Mouse (Mus musculus) cerebellum, postnatal 10 days (tissue): ENCODE measurements around the gene Snx27.
A peak's percentile ranks its signal among the peaks of the same experiment; 100 is the strongest.

Experiments
- DNase-seq, 2 experiments: peaks; one replicate each; pipeline ENCODE4 v3.0.0; 2021; ENCODE audit warnings: mixed read lengths in 2 of 2

The Snx27 gene

GRCm38 (mm10) chr3:94476301-94477035 is 106.0 kb downstream of the Snx27 start:
- DNase-seq: peak in 1 of 2 experiments; percentile 29

GRCm38 (mm10) chr3:94473567-94474232 is 108.8 kb downstream of the Snx27 start:
- peak; percentile 67 to 69 for DNase-seq

GRCm38 (mm10) chr3:94473115-94473505 is 109.4 kb downstream of the Snx27 start:
- DNase-seq: peak in 1 of 2 experiments; percentile 23

GRCm38 (mm10) chr3:94472447-94473114 is 109.9 kb downstream of the Snx27 start:
- DNase-seq: peak; percentile 49 to 67

- no peak for DNase-seq
Measured at GRCm38 (mm10) chr3:94468931-94469330, 113.6 kb downstream of the Snx27 start.

- DNase-seq: peak in 1 of 2 experiments; percentile 26
Measured at GRCm38 (mm10) chr3:94465632-94466430, 116.7 kb downstream of the Snx27 start.

- peak in 1 of 2 experiments; percentile 20 for DNase-seq
Measured at GRCm38 (mm10) chr3:94463926-94464578, 118.5 kb downstream of the Snx27 start.

- DNase-seq: no peak
Measured at GRCm38 (mm10) chr3:94459834-94460233, 122.7 kb downstream of the Snx27 start.

- DNase-seq: peak in 1 of 2 experiments; percentile 19
Measured at GRCm38 (mm10) chr3:94457055-94457454, 125.5 kb downstream of the Snx27 start.

- peak; percentile 93 for DNase-seq
Measured at GRCm38 (mm10) chr3:94456529-94457000, 126.0 kb downstream of the Snx27 start.

GRCm38 (mm10) chr3:94449377-94449776 is 133.1 kb downstream of the Snx27 start:
- DNase-seq: no peak
